Comparison of ENCODE assay signal across 8 mouse cellular contexts in the genomic region with DNA sequence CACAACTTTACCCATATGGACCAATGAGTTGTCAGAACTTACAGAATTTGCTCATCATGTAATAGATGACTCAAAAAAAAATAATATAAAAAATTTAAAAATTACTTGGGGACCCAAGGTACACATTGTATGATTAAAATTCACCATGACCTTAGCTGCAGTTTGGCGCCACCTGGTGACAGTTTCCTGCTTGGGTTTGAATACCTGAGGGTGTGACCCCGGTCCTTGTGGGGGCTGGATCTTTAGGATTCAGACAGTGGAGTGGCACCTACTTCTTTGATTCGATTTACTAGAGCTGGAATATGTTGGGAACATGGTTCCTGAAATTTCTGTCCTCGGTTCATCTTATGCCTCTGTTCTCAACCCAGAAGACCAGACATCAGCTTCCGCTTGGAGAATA.
A peak's percentile ranks its signal among the peaks of the same experiment; 100 is the strongest.
DNase-seq lines count a peak whose midpoint lies in the region; ATAC-seq and TF ChIP-seq lines count a peak whose summit lies in the region.

No protein-coding gene starts in this region.

- H3K4me1 ChIP-seq in E14TG2a.4 (replicated peaks; ENCODE audit: low read depth, low read length): no peaks in the 10 kb centered on the region
- no peaks in the 10 kb centered on the region for H3K4me1 ChIP-seq in hindbrain, embryonic 12.5 days

- ATAC-seq in common myeloid progenitor, adult 5-6 weeks (replicated peaks; ENCODE audit: low read depth, poor library complexity, severe bottlenecking): peak; percentile 89
- ATAC-seq in hindbrain, embryonic 12.5 days (ENCODE audit: low FRiP score): no peak

- H3K27ac ChIP-seq in left cerebral cortex, adult 2 months: no peak overlapping the region
- H3K27ac ChIP-seq in hindbrain, embryonic 12.5 days: no peak overlapping the region

- 63% methylated on average over 5 of the region's 5 CpGs for WGBS in hindbrain, embryonic 12.5 days

- intact Hi-C loops in left cerebral cortex, adult 2 months (cut with DNase I): loop anchor here (2.0 kb wide), 1 partner anchor 192 kb away; no protein-coding TSS in a partner anchor
- intact Hi-C loops in left cerebral cortex, postnatal 10 days (cut with DNase I): no loop called here

- no peaks in the 10 kb centered on the region for H3K9me3 ChIP-seq in E14TG2a.4 (ENCODE audit: low read length)
- no peaks in the 10 kb centered on the region for H3K9me3 ChIP-seq in hindbrain, embryonic 12.5 days (replicated peaks)

- H3K9ac ChIP-seq in hindbrain, embryonic 12.5 days: no peak overlapping the region

- DNase-seq in cerebellum, postnatal 10 days: peak; percentile 74 to 75
- no peak for DNase-seq in cerebellum, adult 8-10 months
- DNase-seq in left cerebral cortex, adult 2 months (ENCODE audit: extremely low spot score in 1 of 2, low spot score in 2 of 2): peak in 1 of 2 experiments; percentile 14
- DNase-seq in left cerebral cortex, postnatal 10 days (ENCODE audit: extremely low spot score in 1 of 2, low spot score in 2 of 2): no peak
- DNase-seq in left cerebral cortex, adult 11 months (ENCODE audit: low spot score): no peak

- peak; percentile 54 for TF ChIP-seq CTCF in left cerebral cortex, adult 2 months (IDR thresholded peaks at IDR 0.05)
- TF ChIP-seq CTCF in E14TG2a.4 (conservative IDR thresholded peaks at IDR 0.05; ENCODE audit: low read length): peak; percentile 49

- no peaks in the 10 kb centered on the region for H3K27me3 ChIP-seq in E14TG2a.4 (ENCODE audit: insufficient read depth, low read length)
- H3K27me3 ChIP-seq in hindbrain, embryonic 12.5 days: no peaks in the 10 kb centered on the region

- no peak overlapping the region for H3K4me2 ChIP-seq in hindbrain, embryonic 12.5 days (replicated peaks)

- no peaks in the 10 kb centered on the region for H3K36me3 ChIP-seq in E14TG2a.4 (ENCODE audit: insufficient read depth, low read length)
- H3K36me3 ChIP-seq in hindbrain, embryonic 12.5 days: no peaks in the 10 kb centered on the region

- no peak overlapping the region for H3K4me3 ChIP-seq in left cerebral cortex, adult 2 months
- H3K4me3 ChIP-seq in E14TG2a.4 (replicated peaks; ENCODE audit: low read length): no peak overlapping the region
- H3K4me3 ChIP-seq in hindbrain, embryonic 12.5 days: no peak overlapping the region

Comparison
In these comparisons a context has a peak if more than half of its experiments do, and no peak if none do; other contexts are left out.
1. DNase-seq: peak in cerebellum, postnatal 10 days (2 of 2); none in cerebellum, adult 8-10 months (single experiment), left cerebral cortex, postnatal 10 days (0 of 2) and left cerebral cortex, adult 11 months (single experiment).